Mouse (Mus musculus) thymus, adult 2 months (tissue): Measurements from ENCODE around the gene Ceacam18.

ENCODE experiments used
- CTCF ChIP-seq: fragments of 200-500 bp; IDR thresholded peaks from 2 replicates; pipeline ENCODE4 v1.5.1; 2012; ENCODE audit warnings: mild to moderate bottlenecking, control low read depth, low read length, moderate library complexity, borderline replicate concordance; ENCODE audit not compliant: control insufficient read depth, poor library complexity, insufficient read depth; ENCODE audit errors: extremely low read depth
- POLR2A ChIP-seq: fragments of 200-500 bp; IDR thresholded peaks from 2 replicates; pipeline ENCODE4 v1.6.1; 2012; ENCODE audit warnings: mild to moderate bottlenecking, low read length, control low read depth, moderate library complexity; ENCODE audit not compliant: control insufficient read depth, poor library complexity, insufficient read depth; ENCODE audit errors: extremely low read depth

- no peak for TF ChIP-seq CTCF
- no peak for TF ChIP-seq POLR2A
Observed at GRCm38 (mm10) chr7:43654519-43654918, 20.0 kb downstream of the Ceacam18 start.
